Mouse (Mus musculus) G1E-ER4 (cell line): ENCODE measurements around the gene 4930452B06Rik. TPM values are rescaled to one million over a fixed set of nuclear protein-coding genes. Genes with fewer than 3 reads are reported as not detected.

ENCODE experiments used
- GATA1 ChIP-seq: IDR thresholded peaks from one replicate; pipeline ENCODE4 v1.8.0; 2012; ENCODE audit warnings: low read length, inconsistent platforms
- polyA plus RNA-seq: library from polyadenylated mRNA; stranded (reverse); fragments of >175 nt; gene quantifications from 2 replicates; pipeline ENCODE4 v1.2.3, GENCODE M21; 2012

Gene 4930452B06Rik
- polyA plus RNA-seq, 1 experiment, result not detected

GRCm38 (mm10) chr14:8429767-8430166 lies 236.3 kb downstream of the 4930452B06Rik start:
- TF ChIP-seq GATA1, result no peak

- no peak for TF ChIP-seq GATA1
Observed at GRCm38 (mm10) chr14:8422833-8423232, 243.2 kb downstream of the 4930452B06Rik start.

GRCm38 (mm10) chr14:8421199-8421787 lies 244.7 kb downstream of the 4930452B06Rik start:
- TF ChIP-seq GATA1, result no peak

- no peak for TF ChIP-seq GATA1
Observed at GRCm38 (mm10) chr14:8418610-8419009, 247.4 kb downstream of the 4930452B06Rik start.

- no peak for TF ChIP-seq GATA1
Observed at GRCm38 (mm10) chr14:8405946-8406345, 260.1 kb downstream of the 4930452B06Rik start.

- no peak for TF ChIP-seq GATA1
Observed at GRCm38 (mm10) chr14:8403310-8403709, 262.7 kb downstream of the 4930452B06Rik start.

- no peak for TF ChIP-seq GATA1
Observed at GRCm38 (mm10) chr14:8398507-8398906, 267.5 kb downstream of the 4930452B06Rik start.

GRCm38 (mm10) chr14:8395690-8396287 lies 270.3 kb downstream of the 4930452B06Rik start:
- TF ChIP-seq GATA1, result no peak

GRCm38 (mm10) chr14:8392181-8392825 lies 273.7 kb downstream of the 4930452B06Rik start:
- TF ChIP-seq GATA1, result no peak
